Mouse (Mus musculus) midbrain, embryonic 14.5 days (tissue): Measurements from ENCODE around the gene Ebp. TPM values are rescaled to one million over a fixed set of nuclear protein-coding genes. Genes with fewer than 3 reads are reported as not detected.

Experiments
- ATAC-seq: fragments of 200-750 bp; cut with Nextera tagmentation; 2 replicates; pipeline ENCODE4 v1.8.0; 2017; ENCODE audit warnings: moderate number of reproducible peaks, moderate library complexity; ENCODE audit not compliant: low FRiP score, low TSS enrichment
- DNase-seq: peaks from one replicate; pipeline ENCODE4 v3.0.0-alpha.2; 2015
- H3K27ac ChIP-seq: fragments of 300-500 bp; sonication (generic); replicated peaks from 2 replicates; pipeline ENCODE4 v1.5.1; 2014; ENCODE audit warnings: mild to moderate bottlenecking, low read depth, low read length, moderate library complexity
- H3K27me3 ChIP-seq: fragments of 300-500 bp; sonication (generic); 2 replicates; pipeline ENCODE4 v1.6.1; 2014; ENCODE audit warnings: low read length, control low read depth, mixed read lengths; ENCODE audit not compliant: control insufficient read depth, insufficient read depth
- H3K36me3 ChIP-seq: fragments of 300-500 bp; sonication (generic); 2 replicates; pipeline ENCODE4 v1.6.1; 2014; ENCODE audit warnings: low read length, control low read depth; ENCODE audit not compliant: control insufficient read depth, insufficient read depth
- H3K4me1 ChIP-seq: fragments of 300-500 bp; sonication (generic); 2 replicates; pipeline ENCODE4 v1.6.1; 2014; ENCODE audit warnings: mild to moderate bottlenecking, antibody characterized with exemption, low read length, control low read depth; ENCODE audit not compliant: control insufficient read depth, insufficient read depth
- H3K4me2 ChIP-seq: fragments of 300-500 bp; sonication (generic); 2 replicates; pipeline ENCODE4 v1.6.1; 2014; ENCODE audit warnings: mild to moderate bottlenecking, low read length, moderate library complexity
- H3K4me3 ChIP-seq: fragments of 300-500 bp; sonication (generic); replicated peaks from 2 replicates; pipeline ENCODE4 v1.5.1; 2014; ENCODE audit warnings: low read depth, low read length
- H3K9ac ChIP-seq: fragments of 300-500 bp; sonication (generic); replicated peaks from 2 replicates; pipeline ENCODE4 v1.6.1; 2014; ENCODE audit warnings: mild to moderate bottlenecking, low read length, moderate library complexity
- H3K9me3 ChIP-seq: fragments of 300-500 bp; sonication (generic); 2 replicates; pipeline ENCODE4 v1.6.1; 2016; ENCODE audit warnings: low read length, control low read depth, mixed read lengths; ENCODE audit not compliant: control insufficient read depth
- WGBS: fragments of 180-500 bp; shearing (Covaris S2); extraction: QIAGEN DNeasy Blood & Tissue Kit; methylation state at CpG from one replicate; pipeline ENCODE4 v1.1.7; 2014; 5-methylcytosine and 5-hydroxymethylcytosine counted together
- polyA plus RNA-seq: library from polyadenylated mRNA; unstranded; fragments of >200 nt; fragmentation: Nextera tagmentation; extraction: Ambion mirVana; gene quantifications from 2 replicates; pipeline ENCODE4 v1.2.1, GENCODE M21; 2014

The Ebp gene
- polyA plus RNA-seq, 1 experiment from 2014 or later: 29.6 TPM

- no peaks in the 10 kb centered on the region for H3K9me3 ChIP-seq
- H3K4me2 ChIP-seq: peak overlapping the region; percentile 58
- 0 out of 2 replicates have a peak, but pooled peaks cover 3% of the 10 kb centered on the region for H3K36me3 ChIP-seq
- no peak for ATAC-seq
- H3K9ac ChIP-seq: no peak overlapping the region
- no peak overlapping the region for H3K27ac ChIP-seq
- 72% methylated on average over 4 of the region's 4 CpGs for WGBS
- peak overlapping the region; percentile 52; the same call in 1 of the 2 replicates for H3K4me3 ChIP-seq
- H3K4me1 ChIP-seq: peaks cover 2% of the 10 kb centered on the region; the same call in 1 of the 2 replicates
- no peaks in the 10 kb centered on the region for H3K27me3 ChIP-seq
- DNase-seq: no peak
Measured at GRCm38 (mm10) chrX:8205088-8205487, 11.8 kb upstream of the Ebp start.

DNA sequence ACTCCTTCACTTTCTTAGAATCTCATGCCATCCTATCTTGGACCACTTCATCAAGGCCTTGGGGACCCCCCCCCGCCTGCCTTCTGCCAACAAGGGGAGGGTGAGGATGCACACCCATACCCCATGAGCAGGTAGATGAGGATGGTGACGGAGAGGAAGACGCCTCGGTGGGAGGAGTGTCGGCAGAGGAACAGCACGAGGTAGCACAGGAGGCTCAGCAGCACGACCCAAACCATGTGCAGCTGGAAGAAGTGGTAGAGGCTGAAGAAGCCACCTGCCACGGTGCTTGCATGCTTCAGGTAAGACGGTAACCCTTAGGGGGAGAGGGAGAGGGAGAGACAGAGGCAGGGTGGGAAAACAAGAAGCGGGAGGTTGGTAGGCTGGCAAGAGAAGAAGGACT is 10.8 kb upstream of the Ebp start:
- 0 out of 2 replicates have a peak, but pooled peaks cover 3% of the 10 kb centered on the region for H3K36me3 ChIP-seq
- ATAC-seq (no peak), DNase-seq (no peak)
- no peaks in the 10 kb centered on the region for H3K27me3 ChIP-seq
- H3K9me3 ChIP-seq: no peaks in the 10 kb centered on the region
- no peak overlapping the region for H3K4me3 ChIP-seq
- no peak overlapping the region for H3K9ac ChIP-seq
- no peak overlapping the region for H3K27ac ChIP-seq
- H3K4me1 ChIP-seq: peaks cover 2% of the 10 kb centered on the region; the same call in 1 of the 2 replicates
- no peak overlapping the region for H3K4me2 ChIP-seq
- WGBS: 88% methylated on average over 10 of the region's 10 CpGs

- Histone ChIP-seq H3K4me1 (peaks cover 2% of the 10 kb centered on the region; the same call in 1 of the 2 replicates), H3K9me3 (no peaks in the 10 kb centered on the region)
- ATAC-seq: no peak
Measured at GRCm38 (mm10) chrX:8203105-8203504, 9.8 kb upstream of the Ebp start.

GRCm38 (mm10) chrX:8192640-8193418 is 483 bp downstream of the Ebp start:
- Histone ChIP-seq H3K36me3 (no peaks in the 10 kb centered on the region), H3K27ac (peak overlapping the region; percentile 76), H3K4me3 (peak overlapping the region; percentile 49), H3K9ac (peak overlapping the region; percentile 49; the same call in 1 of the 2 replicates), H3K27me3 (no peaks in the 10 kb centered on the region), H3K4me2 (peak overlapping the region; percentile 63), H3K9me3 (no peaks in the 10 kb centered on the region), H3K4me1 (0 out of 2 replicates have a peak, but pooled peaks cover 5% of the 10 kb centered on the region)
- DNase-seq (peak; percentile 85), ATAC-seq (peak; percentile 93)
- WGBS: 21% methylated on average over 38 of the region's 38 CpGs

More at GRCm38 (mm10) chrX:8203105-8203504, 9.8 kb upstream of the Ebp start:
- Histone ChIP-seq H3K4me2 (no peak overlapping the region), H3K4me3 (no peak overlapping the region), H3K27me3 (no peaks in the 10 kb centered on the region), H3K27ac (no peak overlapping the region), H3K9ac (no peak overlapping the region), H3K36me3 (0 out of 2 replicates have a peak, but pooled peaks cover 6% of the 10 kb centered on the region)
- WGBS: 90% methylated on average over 14 of the region's 14 CpGs
- no peak for DNase-seq

GRCm38 (mm10) chrX:8192126-8192639 is 1.1 kb downstream of the Ebp start:
- DNase-seq: no peak
- Histone ChIP-seq H3K4me3 (peak overlapping the region; percentile 49), H3K9ac (peak overlapping the region; percentile 49; the same call in 1 of the 2 replicates), H3K9me3 (no peaks in the 10 kb centered on the region), H3K27ac (peak overlapping the region; percentile 76), H3K4me1 (0 out of 2 replicates have a peak, but pooled peaks cover 5% of the 10 kb centered on the region), H3K36me3 (no peaks in the 10 kb centered on the region), H3K4me2 (peak overlapping the region; percentile 63), H3K27me3 (no peaks in the 10 kb centered on the region)
- no peak; the same call in 1 of the 2 replicates for ATAC-seq
- WGBS: 16% methylated on average over 13 of the region's 13 CpGs

GRCm38 (mm10) chrX:8182871-8183540 is 10.3 kb downstream of the Ebp start:
- ATAC-seq: no peak
- H3K9me3 ChIP-seq: no peaks in the 10 kb centered on the region
- no peak overlapping the region for H3K4me3 ChIP-seq
- no peaks in the 10 kb centered on the region for H3K4me1 ChIP-seq
- no peak overlapping the region for H3K4me2 ChIP-seq
- no peaks in the 10 kb centered on the region for H3K27me3 ChIP-seq
- WGBS: 19% methylated on average over 7 of the region's 7 CpGs
- H3K9ac ChIP-seq: no peak overlapping the region
- DNase-seq: no peak
- H3K27ac ChIP-seq: no peak overlapping the region
- 0 out of 2 replicates have a peak, but pooled peaks cover 6% of the 10 kb centered on the region for H3K36me3 ChIP-seq

DNA sequence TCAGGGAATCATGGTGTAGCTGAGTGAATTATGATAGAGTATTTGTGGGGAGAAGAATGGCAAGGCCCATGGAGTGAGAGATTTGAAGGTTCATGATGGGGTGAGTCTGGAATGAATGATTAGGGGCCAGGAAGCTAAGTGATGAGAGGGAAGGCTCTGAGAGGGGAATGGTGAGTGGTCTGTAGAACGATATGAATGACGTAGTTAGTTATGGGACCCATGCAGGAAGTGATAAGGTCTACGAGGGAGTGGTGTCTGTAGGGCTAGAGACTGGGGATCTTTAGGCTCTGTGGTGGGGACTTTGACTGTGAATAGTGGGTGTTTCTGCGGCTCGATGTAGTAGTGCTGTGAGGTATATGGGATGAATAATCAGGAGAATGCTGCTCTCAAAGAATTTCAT is 13.7 kb downstream of the Ebp start:
- ATAC-seq (no peak), DNase-seq (no peak)
- Histone ChIP-seq H3K36me3 (no peaks in the 10 kb centered on the region), H3K4me1 (no peaks in the 10 kb centered on the region), H3K9ac (no peak overlapping the region), H3K4me3 (no peak overlapping the region), H3K27me3 (no peaks in the 10 kb centered on the region), H3K4me2 (no peak overlapping the region), H3K27ac (no peak overlapping the region), H3K9me3 (no peaks in the 10 kb centered on the region)
- 94% methylated on average over 5 of the region's 5 CpGs for WGBS

DNA sequence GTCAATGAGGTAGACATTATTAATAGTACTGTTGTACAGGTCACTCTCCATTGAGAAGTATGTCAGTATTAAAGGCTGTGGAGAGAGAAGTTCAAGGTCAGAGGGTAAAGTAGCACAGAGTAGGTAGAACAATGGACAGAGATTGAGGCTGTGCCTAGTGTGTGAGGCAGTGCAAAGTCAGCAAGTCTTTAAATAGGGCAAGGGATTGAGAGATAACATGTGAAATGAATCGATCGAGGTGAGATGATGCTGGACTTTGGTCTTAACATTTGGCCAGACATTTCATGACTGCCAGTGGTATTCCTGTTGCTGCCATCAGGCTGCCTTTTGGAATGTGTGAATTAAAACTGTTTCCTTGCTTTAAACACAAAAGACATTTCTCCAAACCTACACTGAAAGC is 14.4 kb downstream of the Ebp start:
- Histone ChIP-seq H3K27ac (no peak overlapping the region), H3K36me3 (no peaks in the 10 kb centered on the region), H3K27me3 (no peaks in the 10 kb centered on the region), H3K4me3 (no peak overlapping the region), H3K9me3 (no peaks in the 10 kb centered on the region), H3K4me2 (no peak overlapping the region), H3K9ac (no peak overlapping the region), H3K4me1 (no peaks in the 10 kb centered on the region)
- ATAC-seq (no peak), DNase-seq (no peak)
- WGBS: 95% methylated on average over 2 of the region's 2 CpGs
